Mouse (Mus musculus) liver, postnatal 0 days (tissue): ENCODE data around the gene Samd10. TPM values are rescaled to one million over a fixed set of nuclear protein-coding genes. Genes with fewer than 3 reads are reported as not detected.
A peak's percentile ranks its signal among the peaks of the same experiment; 100 is the strongest.

Experiments
- ATAC-seq: fragments of 200-750 bp; cut with Nextera tagmentation; 2 replicates; pipeline ENCODE4 v1.8.0; 2017; ENCODE audit warnings: mild to moderate bottlenecking, moderate library complexity
- DNase-seq: peaks from one replicate; pipeline ENCODE4 v3.0.0-alpha.2; 2016
- H3K27ac ChIP-seq: fragments of 300-500 bp; sonication (generic); 2 replicates; pipeline ENCODE4 v1.5.1; 2014; ENCODE audit warnings: antibody characterized with exemption, moderate library complexity, mild to moderate bottlenecking, low read depth
- H3K27me3 ChIP-seq: fragments of 300-500 bp; sonication (generic); 2 replicates; pipeline ENCODE4 v1.6.1; 2014; ENCODE audit warnings: low read length, control low read depth, mixed read lengths; ENCODE audit not compliant: insufficient read depth
- H3K36me3 ChIP-seq: fragments of 300-500 bp; sonication (generic); replicated peaks from 2 replicates; pipeline ENCODE4 v1.6.1; 2014; ENCODE audit warnings: mild to moderate bottlenecking, control low read depth, low read length, moderate library complexity, mixed read lengths; ENCODE audit not compliant: insufficient read depth
- H3K4me1 ChIP-seq: fragments of 300-500 bp; sonication (generic); 2 replicates; pipeline ENCODE4 v1.6.1; 2014; ENCODE audit warnings: antibody characterized with exemption, mild to moderate bottlenecking, control low read depth; ENCODE audit not compliant: insufficient read depth
- H3K4me2 ChIP-seq: fragments of 300-500 bp; sonication (generic); 2 replicates; pipeline ENCODE4 v1.6.1; 2014; ENCODE audit warnings: low read depth, mild to moderate bottlenecking, low read length, moderate library complexity, mixed read lengths
- H3K4me3 ChIP-seq: fragments of 300-500 bp; sonication (generic); 2 replicates; pipeline ENCODE4 v1.5.1; 2014; ENCODE audit warnings: low read depth, low read length
- H3K9ac ChIP-seq: fragments of 300-500 bp; sonication (generic); replicated peaks from 2 replicates; pipeline ENCODE4 v1.6.1; 2014; ENCODE audit warnings: mild to moderate bottlenecking, moderate library complexity
- H3K9me3 ChIP-seq: fragments of 300-500 bp; sonication (generic); 2 replicates; pipeline ENCODE4 v1.6.1; 2016; ENCODE audit warnings: mild to moderate bottlenecking, control low read depth, low read length, mixed read lengths
- CTCF ChIP-seq: sonication (generic); IDR thresholded peaks from 2 replicates; pipeline ENCODE4 v1.5.1; 2016; ENCODE audit warnings: antibody characterized with exemption, low read depth
- EP300 ChIP-seq: IDR thresholded peaks from 2 replicates; pipeline ENCODE4 v1.6.1; 2016; ENCODE audit warnings: antibody characterized with exemption, low read depth, mild to moderate bottlenecking
- whole genome bisulfite sequencing: fragments of 180-500 bp; shearing (Covaris S2); extraction: QIAGEN DNeasy Blood & Tissue Kit; methylation state at CpG from one replicate; pipeline ENCODE4 v1.1.7; 2014; ENCODE audit not compliant: insufficient replicate concordance; 5-methylcytosine and 5-hydroxymethylcytosine counted together
- polyA plus RNA-seq: library from polyadenylated mRNA; unstranded; fragments of >200 nt; fragmentation: Nextera tagmentation; extraction: Ambion mirVana; gene quantifications from 2 replicates; pipeline ENCODE4 v1.2.1, GENCODE M21; 2015

Samd10 gene
- polyA plus RNA-seq, 1 experiment from 2014 or later, result 2.3 TPM

GRCm38 (mm10) chr2:181582358-181582757 lies 16.7 kb downstream of the Samd10 start:
- 79% methylated on average over 2 of the region's 2 CpGs for WGBS
- Histone ChIP-seq H3K4me3 (peak overlapping the region; percentile 95; the same call in 1 of the 2 replicates), H3K4me1 (peaks cover 43% of the 10 kb centered on the region), H3K27me3 (no peaks in the 10 kb centered on the region), H3K27ac (peak overlapping the region; percentile 66), H3K36me3 (peaks cover 28% of the 10 kb centered on the region), H3K4me2 (peak overlapping the region; percentile 98; the same call in 1 of the 2 replicates), H3K9me3 (no peaks in the 10 kb centered on the region), H3K9ac (no peak overlapping the region)
- ATAC-seq (no peak), DNase-seq (peak; percentile 13)
- no peak for TF ChIP-seq EP300
- TF ChIP-seq CTCF, result no peak

DNA sequence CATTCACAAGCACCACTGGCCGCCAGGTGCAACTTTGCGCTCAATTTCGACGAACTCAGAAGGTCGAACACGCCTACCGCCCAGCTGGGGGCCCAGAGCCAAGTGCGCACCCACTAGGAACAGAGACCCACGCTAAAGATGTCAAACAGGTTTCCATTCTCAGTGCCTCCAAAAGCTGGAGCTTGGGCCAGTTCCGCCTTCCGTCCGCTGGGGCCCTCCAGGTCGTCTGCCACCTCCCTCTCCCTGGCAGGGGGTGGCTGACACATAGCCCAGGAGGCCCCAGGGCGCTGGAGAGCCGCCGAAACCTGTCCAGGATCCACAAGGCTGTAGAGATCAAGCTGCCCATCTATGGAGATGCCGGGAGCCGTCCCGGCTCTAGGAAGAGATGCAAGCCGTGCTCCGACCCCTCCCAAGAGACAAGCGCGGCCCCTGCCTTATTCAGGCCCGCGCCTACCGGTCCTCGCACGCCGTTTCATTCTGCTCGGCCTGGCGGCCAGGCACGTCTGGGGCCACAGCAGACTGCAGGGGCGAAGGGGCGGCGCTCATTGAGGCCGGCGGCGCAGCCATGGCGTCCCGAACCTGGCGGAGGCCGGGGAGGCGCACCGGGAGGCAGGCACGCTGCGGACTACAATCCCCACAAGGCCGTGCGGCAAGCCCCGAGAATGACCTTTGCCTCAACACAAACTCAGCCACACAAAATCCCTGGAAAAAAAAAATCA lies 17.5 kb downstream of the Samd10 start:
- Histone ChIP-seq H3K27ac (peak overlapping the region; percentile 93), H3K4me3 (peak overlapping the region; percentile 95), H3K36me3 (peaks cover 21% of the 10 kb centered on the region), H3K9ac (peak overlapping the region; percentile 87), H3K4me2 (peak overlapping the region; percentile 98), H3K9me3 (no peaks in the 10 kb centered on the region), H3K27me3 (no peaks in the 10 kb centered on the region), H3K4me1 (peaks cover 50% of the 10 kb centered on the region)
- DNase-seq (peak; percentile 90), ATAC-seq (peak; percentile 78)
- TF ChIP-seq EP300 (no peak), CTCF (no peak)
- 1% methylated on average over 49 of the region's 49 CpGs for WGBS

GRCm38 (mm10) chr2:181581016-181581401 lies 18.0 kb downstream of the Samd10 start:
- H3K27me3 ChIP-seq, result no peaks in the 10 kb centered on the region
- peak overlapping the region; percentile 93 for H3K27ac ChIP-seq
- WGBS, result under 1% methylated on average over 11 of the region's 11 CpGs
- peak; percentile 80 for ATAC-seq
- H3K4me2 ChIP-seq, result peak overlapping the region; percentile 98
- peak overlapping the region; percentile 95 for H3K4me3 ChIP-seq
- DNase-seq, result peak; percentile 88
- peaks cover 50% of the 10 kb centered on the region for H3K4me1 ChIP-seq
- peaks cover 15% of the 10 kb centered on the region for H3K36me3 ChIP-seq
- TF ChIP-seq EP300, result peak; percentile 26; the same call in 1 of the 2 replicates
- peak; percentile 98 for TF ChIP-seq CTCF
- H3K9me3 ChIP-seq, result no peaks in the 10 kb centered on the region
- peak overlapping the region; percentile 87 for H3K9ac ChIP-seq

- Histone ChIP-seq H3K4me2 (peak overlapping the region; percentile 98), H3K4me1 (peaks cover 50% of the 10 kb centered on the region), H3K27ac (peak overlapping the region; percentile 93), H3K9me3 (no peaks in the 10 kb centered on the region), H3K36me3 (peaks cover 8% of the 10 kb centered on the region), H3K27me3 (no peaks in the 10 kb centered on the region), H3K9ac (peak overlapping the region; percentile 87), H3K4me3 (peak overlapping the region; percentile 95)
- no peak for TF ChIP-seq CTCF
- no peak for TF ChIP-seq EP300
- WGBS, result 75% methylated on average over 5 of the region's 5 CpGs
- ATAC-seq, result no peak
- DNase-seq, result no peak
These were observed 18.8 kb downstream of the Samd10 start for GRCm38 (mm10) chr2:181580131-181580772.

GRCm38 (mm10) chr2:181579681-181580080 lies 19.3 kb downstream of the Samd10 start:
- no peaks in the 10 kb centered on the region for H3K9me3 ChIP-seq
- 80% methylated on average over 1 of the region's 1 CpGs for WGBS
- peak overlapping the region; percentile 30; the same call in 1 of the 2 replicates for H3K9ac ChIP-seq
- H3K4me1 ChIP-seq, result peaks cover 50% of the 10 kb centered on the region
- TF ChIP-seq EP300 (no peak), CTCF (no peak)
- no peak overlapping the region for H3K4me2 ChIP-seq
- H3K27me3 ChIP-seq, result no peaks in the 10 kb centered on the region
- peaks cover 7% of the 10 kb centered on the region for H3K36me3 ChIP-seq
- DNase-seq (peak; percentile 9), ATAC-seq (no peak)
- no peak overlapping the region for H3K27ac ChIP-seq
- no peak overlapping the region for H3K4me3 ChIP-seq

- 59% methylated on average over 5 of the region's 5 CpGs for WGBS
- DNase-seq (peak; percentile 14), ATAC-seq (no peak)
- TF ChIP-seq CTCF (no peak), EP300 (no peak)
- Histone ChIP-seq H3K4me2 (no peak overlapping the region), H3K27ac (no peak overlapping the region), H3K27me3 (no peaks in the 10 kb centered on the region), H3K9me3 (no peaks in the 10 kb centered on the region), H3K4me1 (peaks cover 50% of the 10 kb centered on the region), H3K9ac (peak overlapping the region; percentile 30), H3K36me3 (no peaks in the 10 kb centered on the region; the same call in 1 of the 2 replicates), H3K4me3 (no peak overlapping the region)
These were observed 20.0 kb downstream of the Samd10 start for GRCm38 (mm10) chr2:181578790-181579618.
